Mouse (Mus musculus) cerebellum, adult 11-12 months (tissue): ENCODE results near the gene Nedd8.

Experiments
- DNase-seq: peaks from one replicate; pipeline ENCODE4 v3.0.0; 2022

Gene Nedd8

GRCm38 (mm10) chr14:55659960-55660573 is 11.9 kb downstream of the Nedd8 start, which contains the start of gene Mdp1:
Gene Mdp1, minus strand, starts transcription at chr14:55660508.
- peak; percentile 73 for DNase-seq

GRCm38 (mm10) chr14:55658011-55658410 is 13.9 kb downstream of the Nedd8 start:
- no peak for DNase-seq

- no peak for DNase-seq
Observed at GRCm38 (mm10) chr14:55656935-55657334, 15.0 kb downstream of the Nedd8 start.

- DNase-seq, result no peak
Observed at GRCm38 (mm10) chr14:55651528-55651927, 20.4 kb downstream of the Nedd8 start.

- DNase-seq, result no peak
Observed at GRCm38 (mm10) chr14:55649884-55650283, 22.0 kb downstream of the Nedd8 start, which contains the start of gene Tssk4. Gene Tssk4, plus strand, starts transcription at chr14:55650184.

GRCm38 (mm10) chr14:55644261-55644888 is 27.5 kb downstream of the Nedd8 start:
- no peak for DNase-seq

- peak; percentile 86 for DNase-seq
Observed at GRCm38 (mm10) chr14:55643060-55643907, 28.6 kb downstream of the Nedd8 start, which contains the start of gene Tm9sf1. Gene Tm9sf1, minus strand, starts transcription at chr14:55643806.

GRCm38 (mm10) chr14:55642679-55643059 is 29.3 kb downstream of the Nedd8 start:
- DNase-seq, result no peak

GRCm38 (mm10) chr14:55641291-55641690 is 30.6 kb downstream of the Nedd8 start:
- no peak for DNase-seq

GRCm38 (mm10) chr14:55640816-55641215 is 31.1 kb downstream of the Nedd8 start:
- DNase-seq, result no peak

- no peak for DNase-seq
Observed at GRCm38 (mm10) chr14:55637795-55638194, 34.1 kb downstream of the Nedd8 start, which contains the start of gene Gm49378. Gene Gm49378, minus strand, starts transcription at chr14:55637895.

- peak; percentile 80 for DNase-seq
Observed at GRCm38 (mm10) chr14:55635523-55636007, 36.4 kb downstream of the Nedd8 start, which contains the start of gene Ipo4. Gene Ipo4, minus strand, starts transcription at chr14:55635957.

- peak; percentile 72 for DNase-seq
Observed at GRCm38 (mm10) chr14:55634874-55635522, 36.9 kb downstream of the Nedd8 start.

- DNase-seq, result no peak
Observed at GRCm38 (mm10) chr14:55629312-55629711, 42.6 kb downstream of the Nedd8 start.

- no peak for DNase-seq
Observed at GRCm38 (mm10) chr14:55628077-55628827, 43.7 kb downstream of the Nedd8 start.

- peak; percentile 49 for DNase-seq
Observed at GRCm38 (mm10) chr14:55618486-55619195, 53.3 kb downstream of the Nedd8 start.

GRCm38 (mm10) chr14:55617822-55618221 is 54.1 kb downstream of the Nedd8 start, which contains the start of gene Rec8:
Gene Rec8, plus strand, starts transcription at chr14:55618037.
- DNase-seq, result peak; percentile 87

GRCm38 (mm10) chr14:55616844-55617243 is 55.1 kb downstream of the Nedd8 start:
- DNase-seq, result no peak

- DNase-seq, result no peak
Observed at GRCm38 (mm10) chr14:55615876-55616275, 56.0 kb downstream of the Nedd8 start.

GRCm38 (mm10) chr14:55614565-55615178 is 57.3 kb downstream of the Nedd8 start:
- DNase-seq, result no peak

GRCm38 (mm10) chr14:55613346-55613745 is 58.6 kb downstream of the Nedd8 start:
- no peak for DNase-seq
